Mouse (Mus musculus): Measurements from ENCODE around the gene 2610507B11Rik.
A peak's percentile ranks its signal among the peaks of the same experiment; 100 is the strongest.
"Not testable (repeated sequence)": the region's sequence is repeated elsewhere in the genome, so short reads cannot be mapped to it uniquely, and the experiment has no call there.

2610507B11Rik gene

DNA sequence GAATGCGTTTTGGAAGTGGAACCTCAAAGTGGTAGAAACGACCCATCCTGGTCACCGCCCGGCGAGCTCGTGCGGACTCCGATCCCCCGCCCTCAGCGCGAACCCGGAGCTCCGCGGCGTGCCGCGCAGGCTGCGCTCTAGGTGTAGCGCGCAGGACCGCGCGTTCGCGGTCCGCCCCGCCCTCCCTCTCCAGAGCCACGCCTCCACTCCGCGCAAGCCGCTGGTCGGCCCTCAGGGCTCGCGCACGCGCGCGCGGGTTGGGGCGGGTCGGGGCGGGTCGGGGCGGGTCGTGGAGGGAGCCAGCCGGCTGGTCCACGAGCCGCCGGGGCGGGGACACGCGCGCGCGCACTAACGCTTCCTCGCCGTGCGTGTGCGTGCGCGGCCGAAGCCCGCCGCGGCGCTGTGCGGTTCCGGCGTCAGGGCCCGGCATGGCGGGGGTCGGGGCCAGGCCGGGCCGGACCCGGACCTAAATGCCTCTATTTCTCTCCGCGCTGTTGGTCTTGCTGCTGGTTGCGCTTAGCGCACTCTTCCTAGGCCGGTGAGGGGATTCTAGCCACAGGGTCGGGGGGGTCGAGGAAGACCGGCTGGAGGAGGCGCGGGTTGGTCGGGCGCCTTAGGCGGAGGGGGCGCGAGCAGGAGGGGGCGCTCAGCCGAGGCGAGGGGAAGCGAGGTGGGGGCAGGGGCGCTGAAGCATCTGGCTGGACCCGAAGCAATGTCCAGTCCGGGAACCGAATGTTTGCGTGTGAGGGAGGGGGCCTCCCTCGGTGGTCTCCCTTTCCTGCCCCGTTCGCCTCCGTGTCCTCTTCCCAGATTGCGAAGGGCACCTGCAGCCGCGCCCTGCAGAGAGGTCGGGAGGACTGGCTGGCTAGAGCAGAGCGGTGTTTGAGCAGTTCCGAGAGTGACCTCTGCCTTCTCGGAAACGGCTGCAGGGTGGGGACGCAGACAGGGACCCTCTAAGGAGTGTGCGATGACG is at the start of gene 2610507B11Rik:
Gene 2610507B11Rik, plus strand, starts transcription at position 373 of the 973 bp plus-strand sequence.
- DNase-seq (ENCODE audit: low read depth), result peak; percentile 79

GRCm38 (mm10) chr11:78213086-78213817 is 48.3 kb upstream of the 2610507B11Rik start:
- DNase-seq (ENCODE audit: low read depth), result no peak

DNA sequence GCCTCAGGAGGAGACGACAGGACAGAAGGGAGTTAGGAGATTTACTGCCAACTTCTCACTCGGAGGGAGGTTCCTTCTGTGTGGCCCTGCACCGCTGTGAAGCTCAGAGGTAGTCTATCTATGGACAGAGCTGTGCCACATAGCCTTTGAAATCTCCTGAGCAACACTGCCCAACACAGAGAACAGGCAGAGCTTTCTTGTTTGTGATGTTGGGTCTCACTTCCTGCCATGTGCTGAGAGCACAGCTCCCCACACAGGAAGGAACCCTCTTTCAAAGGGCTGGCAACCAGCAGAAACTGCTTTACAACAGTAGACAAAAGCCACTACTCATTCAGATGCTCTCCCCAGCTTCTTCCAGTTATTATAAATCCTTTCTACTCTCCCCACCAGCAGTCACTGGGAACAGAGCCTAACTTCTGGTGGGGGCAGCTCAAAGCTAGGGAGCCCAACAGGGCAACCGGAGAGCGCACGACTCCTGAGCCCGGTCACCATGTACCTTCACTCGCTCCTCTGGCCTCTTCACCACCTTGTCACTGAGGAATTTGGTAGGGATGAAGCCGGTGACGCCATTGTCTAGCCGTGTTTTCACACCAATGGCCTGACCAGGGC is 45.7 kb upstream of the 2610507B11Rik start:
- DNase-seq (ENCODE audit: low read depth), result no peak

DNA sequence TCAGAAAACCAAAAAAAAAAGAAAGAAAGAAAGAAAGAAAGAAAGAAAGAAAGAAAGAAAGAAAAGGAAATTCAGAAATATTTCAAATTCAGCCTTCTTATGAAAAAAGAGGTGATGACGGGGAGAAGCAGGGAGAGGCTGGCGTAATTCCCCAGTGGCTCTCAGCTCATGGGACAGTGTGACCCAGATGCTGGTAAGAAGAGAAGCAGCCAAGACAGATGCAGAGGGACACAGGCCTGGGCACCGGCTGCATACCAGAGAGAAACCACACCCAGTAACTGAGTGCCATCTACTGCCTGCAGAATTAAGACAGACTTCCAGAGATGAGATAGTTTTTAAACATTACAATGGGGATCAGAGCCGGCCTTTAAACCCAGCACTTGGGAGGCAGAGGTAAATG is 38.0 kb upstream of the 2610507B11Rik start:
- DNase-seq (ENCODE audit: low read depth), result no peak

DNA sequence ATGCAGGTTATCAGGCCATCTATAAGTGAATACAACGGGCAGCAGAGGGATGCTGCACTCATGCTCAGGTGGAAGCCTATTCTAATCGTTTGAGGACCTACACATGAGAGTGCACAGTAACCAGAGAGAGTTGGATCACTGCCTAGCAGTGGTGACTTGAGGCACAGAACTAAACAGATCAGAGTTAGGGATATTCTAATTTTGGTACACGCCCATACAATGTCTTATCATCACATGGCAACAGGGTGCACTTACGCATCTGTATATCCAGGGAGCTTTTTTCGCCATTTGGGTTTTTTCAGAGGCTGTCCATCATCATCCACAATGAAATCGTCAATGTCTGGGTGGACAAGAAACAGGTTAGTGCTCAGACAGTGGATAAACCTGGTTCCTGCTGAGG is 30.0 kb upstream of the 2610507B11Rik start:
- DNase-seq (ENCODE audit: low read depth), result no peak

DNA sequence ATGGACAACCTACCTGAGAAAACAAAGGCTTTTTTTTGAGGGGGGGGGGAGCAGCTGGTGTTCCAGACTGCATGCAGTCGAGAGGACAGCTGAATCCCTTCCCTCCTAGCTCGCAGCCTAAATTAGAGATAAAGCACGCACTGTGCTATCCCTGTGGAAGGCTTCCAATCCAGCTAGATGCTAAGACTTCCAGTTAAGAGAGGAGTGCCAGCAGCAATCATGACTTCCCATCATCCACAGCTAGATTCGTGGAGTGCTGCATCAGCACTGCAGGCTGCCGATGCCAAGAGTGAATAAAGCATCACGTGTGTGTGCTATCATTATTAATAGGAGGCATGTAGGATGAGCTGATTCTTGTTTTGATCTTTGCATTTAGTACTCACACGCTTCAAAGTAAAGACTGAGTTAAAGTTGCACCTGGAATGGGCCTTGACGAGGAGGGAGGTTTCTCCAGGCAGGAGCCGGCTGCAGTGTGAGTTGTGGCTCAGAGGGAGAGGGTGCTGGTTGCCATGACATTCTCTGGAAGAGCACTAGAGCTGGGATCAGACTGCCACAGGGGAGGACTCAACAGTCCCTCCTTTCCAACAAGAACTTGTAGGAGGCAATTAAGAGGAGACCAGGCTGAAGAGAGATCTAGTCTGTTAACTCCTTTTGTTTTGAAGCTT is 21.2 kb upstream of the 2610507B11Rik start:
- DNase-seq (ENCODE audit: low read depth), result no peak

- DNase-seq (ENCODE audit: low read depth), result no peak
Measured at GRCm38 (mm10) chr11:78245261-78245626, 16.3 kb upstream of the 2610507B11Rik start.

DNA sequence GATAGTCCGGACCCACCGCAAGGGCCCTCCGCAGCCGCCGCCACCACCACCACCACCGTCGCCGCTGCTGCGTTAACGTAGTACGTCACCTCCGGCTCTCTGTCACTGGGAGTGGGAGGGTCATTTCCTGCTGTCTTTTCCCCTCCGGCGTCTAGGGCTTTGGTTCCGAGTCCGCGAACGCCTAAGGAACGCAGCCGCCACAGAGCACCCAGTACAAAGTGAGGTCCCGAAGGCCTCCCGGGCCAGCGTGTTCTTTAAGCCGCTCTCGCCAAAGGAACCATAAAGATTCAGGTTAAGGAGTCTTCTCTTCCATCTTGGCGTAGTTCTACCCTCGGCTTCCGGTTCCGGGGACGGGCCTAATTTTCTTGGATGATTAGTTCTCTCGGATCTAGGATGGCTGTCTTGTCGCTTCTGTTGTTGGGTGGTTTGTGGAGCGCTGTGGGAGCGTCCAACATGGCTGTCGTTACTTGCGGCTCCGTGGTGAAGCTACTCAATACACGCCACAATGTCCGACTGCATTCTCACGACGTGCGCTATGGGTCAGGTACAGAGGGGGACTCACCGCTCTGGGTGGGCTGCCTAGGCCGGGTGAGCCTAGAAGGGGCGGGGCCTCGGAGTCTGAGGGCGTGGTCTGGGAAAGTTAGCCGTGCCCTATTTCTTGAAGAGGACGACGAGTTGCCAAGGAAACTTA is 15.8 kb upstream of the 2610507B11Rik start, which contains the start of the genes Sdf2 and Supt6:
Gene Sdf2, plus strand, starts transcription at position 120 of the 691 bp plus-strand sequence.
Gene Supt6, minus strand, starts transcription at position 361 of the 691 bp plus-strand sequence.
- peak; percentile 95 for DNase-seq (ENCODE audit: low read depth)

- no peak for DNase-seq (ENCODE audit: low read depth)
Measured at GRCm38 (mm10) chr11:78246318-78247011, 15.1 kb upstream of the 2610507B11Rik start.

DNA sequence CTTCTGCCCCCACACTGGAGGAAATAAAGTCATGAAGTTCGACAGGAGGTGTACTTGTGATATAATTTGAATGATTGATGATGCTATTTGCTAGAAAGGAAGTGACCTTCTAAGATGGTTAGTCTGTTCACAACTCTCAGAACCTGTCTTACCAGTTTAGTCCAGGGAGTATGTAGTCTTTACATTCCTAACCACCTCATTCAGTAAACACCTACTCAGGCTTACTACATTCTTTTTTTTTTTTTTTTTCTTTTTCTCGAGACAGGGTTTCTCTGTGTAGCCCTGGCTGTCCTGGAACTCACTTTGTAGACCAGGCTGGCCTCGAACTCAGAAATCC is 14.6 kb upstream of the 2610507B11Rik start:
- DNase-seq (ENCODE audit: low read depth), result no peak

GRCm38 (mm10) chr11:78247727-78248140 is 13.8 kb upstream of the 2610507B11Rik start:
- DNase-seq (ENCODE audit: low read depth), result peak; percentile 58

DNA sequence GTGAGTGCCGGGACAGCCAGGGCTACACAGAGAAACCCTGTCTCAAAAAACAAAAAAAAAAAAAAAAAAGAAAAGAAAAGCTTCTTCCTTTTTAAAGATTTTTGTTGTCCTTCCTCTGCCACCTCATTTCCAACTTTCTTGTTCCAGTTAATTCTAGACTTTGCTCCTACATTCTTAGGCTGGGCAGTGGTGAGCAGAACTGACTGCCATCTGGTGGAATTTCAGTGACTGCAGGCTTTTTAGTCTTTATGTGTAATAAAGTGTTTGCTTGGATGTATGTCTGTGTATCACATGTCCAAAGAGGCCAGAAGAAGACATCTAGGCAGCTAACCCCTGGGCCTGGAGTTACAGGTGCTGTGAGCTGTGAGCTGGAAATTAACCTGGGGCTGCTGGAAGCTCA is 4.9 kb upstream of the 2610507B11Rik start:
- DNase-seq (ENCODE audit: low read depth), result no peak

DNA sequence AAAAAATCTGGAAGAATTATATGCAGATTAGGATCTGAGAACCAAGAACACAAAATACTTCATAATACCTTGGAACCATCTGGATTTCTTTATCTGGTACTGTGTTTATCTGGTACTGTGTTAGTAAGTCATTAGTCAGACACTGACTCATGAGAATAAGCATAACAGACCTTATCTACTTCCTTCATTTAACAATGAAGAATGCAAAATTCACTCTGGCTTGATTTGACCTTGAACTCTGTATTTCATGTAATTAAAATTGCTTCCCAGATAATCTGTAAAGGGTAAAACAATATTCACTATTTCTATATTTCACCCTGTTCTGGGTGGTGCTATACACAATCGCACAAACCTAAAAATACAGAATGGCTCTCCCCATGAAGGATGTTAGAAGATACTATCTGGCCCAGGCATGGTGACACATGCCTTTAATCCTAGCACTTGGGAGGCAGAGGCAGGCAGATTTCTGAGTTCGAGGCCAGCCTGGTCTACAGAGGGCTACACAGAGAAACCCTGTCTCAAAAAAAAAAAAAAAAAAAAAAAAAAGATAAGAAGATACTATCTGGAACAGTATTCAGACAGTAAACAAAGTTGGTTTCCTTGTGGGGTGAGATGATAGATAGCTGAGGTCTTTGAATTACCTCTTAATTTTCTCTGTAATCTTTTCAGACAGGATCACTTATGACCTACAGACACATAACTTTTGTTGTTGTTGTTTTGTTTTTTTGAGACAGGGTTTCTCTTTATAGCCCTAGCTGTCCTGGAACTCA is 878 bp upstream of the 2610507B11Rik start:
- no peak for DNase-seq (ENCODE audit: low read depth)

- peak; percentile 62 for DNase-seq (ENCODE audit: low read depth)
Measured at GRCm38 (mm10) chr11:78262550-78262949, 998 bp downstream of the 2610507B11Rik start.

- no peak for DNase-seq (ENCODE audit: low read depth)
Measured at GRCm38 (mm10) chr11:78265571-78265970, 4.0 kb downstream of the 2610507B11Rik start.

DNA sequence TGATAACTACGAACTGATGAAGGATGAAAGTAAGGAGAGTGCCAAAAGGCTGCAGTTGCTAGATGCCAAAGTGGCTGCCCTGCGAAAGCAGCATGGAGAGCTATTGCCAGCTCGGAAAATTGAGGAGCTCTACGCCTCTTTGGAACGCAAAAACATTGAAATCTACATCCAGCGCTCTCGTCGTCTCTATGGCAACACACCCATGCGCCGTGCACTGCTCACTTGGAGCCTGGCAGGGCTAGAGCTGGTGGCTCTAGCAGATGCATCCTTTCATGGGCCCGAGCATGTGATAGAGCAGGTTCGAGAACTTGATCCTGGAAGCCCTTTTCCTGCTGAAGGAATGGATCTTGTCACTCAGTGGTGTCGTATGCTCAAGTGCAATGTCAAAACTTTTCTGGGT is 10.4 kb downstream of the 2610507B11Rik start:
- DNase-seq (ENCODE audit: low read depth), result no peak

DNA sequence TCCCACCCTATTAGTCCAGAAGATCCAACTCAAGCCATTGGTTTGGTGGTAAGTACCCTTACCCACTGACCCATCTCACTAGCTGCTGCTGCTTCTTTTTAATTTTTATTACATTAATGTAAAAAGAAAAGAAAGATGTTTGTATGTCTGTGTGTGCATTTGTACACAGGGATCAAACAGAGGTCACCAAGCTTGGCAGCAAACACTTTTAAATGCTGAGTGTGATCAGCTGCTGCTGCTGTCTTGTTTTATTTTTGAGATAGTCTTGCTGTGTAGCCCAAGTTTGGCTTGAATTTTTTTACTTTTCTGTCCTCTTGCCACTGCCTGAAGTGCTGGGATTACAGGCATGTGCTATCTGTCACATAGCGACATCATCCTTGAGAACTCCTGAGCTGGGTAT is 14.0 kb downstream of the 2610507B11Rik start:
- DNase-seq (ENCODE audit: low read depth), result no peak

DNA sequence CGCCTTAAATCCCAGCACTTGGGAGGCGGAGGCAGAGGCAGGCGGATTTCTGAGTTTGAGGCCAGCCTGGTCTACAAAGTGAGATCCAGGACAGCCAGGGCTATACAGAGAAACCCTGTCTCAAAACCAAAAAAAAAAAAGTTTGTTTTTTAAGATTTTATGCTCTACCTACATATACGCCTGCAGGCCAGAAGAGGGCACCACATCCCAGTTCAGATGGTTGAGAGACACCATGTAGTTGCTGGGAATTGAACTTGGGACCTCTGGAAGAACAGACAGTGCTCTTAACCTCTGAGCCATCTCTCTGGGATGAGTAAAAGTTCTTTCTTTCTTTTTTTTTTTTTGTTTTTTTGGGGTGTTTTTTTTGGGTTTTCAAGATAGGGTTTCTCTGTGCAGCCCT is 14.6 kb downstream of the 2610507B11Rik start:
- DNase-seq (ENCODE audit: low read depth), result not testable (repeated sequence)

DNA sequence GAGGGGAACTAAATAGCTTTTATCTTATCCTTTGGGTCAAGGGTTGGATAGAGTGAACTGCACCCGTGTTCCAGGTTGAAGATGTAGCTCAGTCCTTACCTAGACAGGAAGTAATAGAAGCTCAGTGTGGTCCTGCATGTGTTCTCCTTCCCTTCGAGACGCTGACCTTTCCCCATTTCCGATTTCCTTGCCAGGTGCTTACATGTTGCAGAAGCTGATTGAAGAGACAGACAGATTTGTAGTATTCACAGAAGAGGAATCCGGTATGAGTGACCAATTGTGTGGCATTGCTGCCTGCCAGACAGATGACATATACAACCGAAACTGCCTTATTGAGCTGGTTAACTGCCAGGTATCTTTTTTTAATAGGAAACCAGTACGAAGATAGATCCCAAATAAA is 17.3 kb downstream of the 2610507B11Rik start:
- no peak for DNase-seq (ENCODE audit: low read depth)

- no peak for DNase-seq (ENCODE audit: low read depth)
Measured at GRCm38 (mm10) chr11:78279586-78279985, 18.0 kb downstream of the 2610507B11Rik start.
